Mouse (Mus musculus): ENCODE measurements around the gene Msln. TPM values are rescaled to one million over a fixed set of nuclear protein-coding genes. Genes with fewer than 3 reads are reported as not detected.

Gene Msln
- polyA plus RNA-seq, 1 experiment from 2014 or later = 0.27 TPM

GRCm38 (mm10) chr17:25716711-25717637 is 37.2 kb downstream of the Msln start, which contains the start of gene Gng13:
Gene Gng13, plus strand, starts transcription at chr17:25717171.
- 0 out of 2 replicates have a peak, but pooled peaks have one; percentile 25 for ATAC-seq (ENCODE audit: low FRiP score, low read depth)
- Histone ChIP-seq H3K4me1 (peaks cover 10% of the 10 kb centered on the region; the same call in 1 of the 2 replicates), H3K9ac (peak within 1 kb of the TSS; percentile 53; the same call in 1 of the 2 replicates), H3K9me3 (no peaks in the 10 kb centered on the region), H3K4me3 (peak within 1 kb of the TSS; percentile 33), H3K4me2 (replicated peaks) (peak within 1 kb of the TSS; percentile 71), H3K27me3 (replicated peaks) (peaks cover 36% of the 10 kb centered on the region), H3K27ac (no peak within 1 kb of the TSS), H3K36me3 (peaks cover 20% of the 10 kb centered on the region)
- WGBS = 2% methylated on average over 45 of the region's 45 CpGs

- WGBS = 5% methylated on average over 6 of the region's 6 CpGs
- H3K4me1 ChIP-seq = peaks cover 10% of the 10 kb centered on the region; the same call in 1 of the 2 replicates
- no peak for ATAC-seq (ENCODE audit: low FRiP score, low read depth)
These were observed 38.0 kb downstream of the Msln start for GRCm38 (mm10) chr17:25716130-25716529.

GRCm38 (mm10) chr17:25715627-25716026 is 38.6 kb downstream of the Msln start:
- no peak overlapping the region for H3K4me3 ChIP-seq
- ATAC-seq (ENCODE audit: low FRiP score, low read depth) = no peak
- H3K9me3 ChIP-seq = no peaks in the 10 kb centered on the region
- H3K4me1 ChIP-seq = peaks cover 10% of the 10 kb centered on the region; the same call in 1 of the 2 replicates
- H3K27ac ChIP-seq = no peak overlapping the region
- no peak overlapping the region for H3K9ac ChIP-seq
- 59% methylated on average over 3 of the region's 3 CpGs for WGBS
- H3K4me2 ChIP-seq (replicated peaks) = no peak overlapping the region
- H3K27me3 ChIP-seq (replicated peaks) = peaks cover 36% of the 10 kb centered on the region
- peaks cover 10% of the 10 kb centered on the region for H3K36me3 ChIP-seq

More at GRCm38 (mm10) chr17:25716130-25716529, 38.0 kb downstream of the Msln start:
- peaks cover 36% of the 10 kb centered on the region for H3K27me3 ChIP-seq (replicated peaks)
- no peak overlapping the region for H3K9ac ChIP-seq
- H3K36me3 ChIP-seq = peaks cover 15% of the 10 kb centered on the region
- H3K9me3 ChIP-seq = no peaks in the 10 kb centered on the region
- no peak overlapping the region for H3K4me2 ChIP-seq (replicated peaks)
- no peak overlapping the region for H3K4me3 ChIP-seq
- no peak overlapping the region for H3K27ac ChIP-seq

- H3K27me3 ChIP-seq (replicated peaks) = peaks cover 6% of the 10 kb centered on the region
- no peak overlapping the region for H3K4me3 ChIP-seq
- H3K4me2 ChIP-seq (replicated peaks) = no peak overlapping the region
- ATAC-seq (ENCODE audit: low FRiP score, low read depth) = no peak
- H3K4me1 ChIP-seq = no peaks in the 10 kb centered on the region
- H3K27ac ChIP-seq = no peak overlapping the region
- no peak overlapping the region for H3K9ac ChIP-seq
- H3K36me3 ChIP-seq = no peaks in the 10 kb centered on the region
- 82% methylated on average over 4 of the region's 4 CpGs for WGBS
- no peaks in the 10 kb centered on the region for H3K9me3 ChIP-seq
These were observed 43.0 kb downstream of the Msln start for GRCm38 (mm10) chr17:25711136-25711535.

GRCm38 (mm10) chr17:25709994-25710393 is 44.2 kb downstream of the Msln start:
- Histone ChIP-seq H3K9me3 (no peaks in the 10 kb centered on the region), H3K27ac (no peak overlapping the region), H3K9ac (no peak overlapping the region), H3K27me3 (replicated peaks) (no peaks in the 10 kb centered on the region; the same call in 1 of the 2 replicates), H3K4me2 (replicated peaks) (no peak overlapping the region), H3K36me3 (no peaks in the 10 kb centered on the region), H3K4me1 (no peaks in the 10 kb centered on the region), H3K4me3 (no peak overlapping the region)
- no peak for ATAC-seq (ENCODE audit: low FRiP score, low read depth)
- whole genome bisulfite sequencing = 97% methylated on average over 2 of the region's 2 CpGs

- no peaks in the 10 kb centered on the region for H3K27me3 ChIP-seq (replicated peaks)
- no peaks in the 10 kb centered on the region for H3K9me3 ChIP-seq
- H3K4me3 ChIP-seq = no peak overlapping the region
- no peak overlapping the region for H3K9ac ChIP-seq
- 61% methylated on average over 9 of the region's 9 CpGs for WGBS
- H3K36me3 ChIP-seq = no peaks in the 10 kb centered on the region
- no peaks in the 10 kb centered on the region for H3K4me1 ChIP-seq
- H3K4me2 ChIP-seq (replicated peaks) = no peak overlapping the region
- no peak for ATAC-seq (ENCODE audit: low FRiP score, low read depth)
- H3K27ac ChIP-seq = no peak overlapping the region
These were observed 53.2 kb downstream of the Msln start for GRCm38 (mm10) chr17:25700863-25701496.

Small RNA genes lying within 50 kb of the gene (microRNA-seq; reads per million reads assigned to microRNA genes)
- gene Gm25083 = not detected
- not detected for gene Mir6966

Other genes starting within 250 kb of the Msln start
- 8.1 and 9.5 TPM in 2 replicates for gene Sox8, start 183.7 kb downstream of the Msln start, polyA plus RNA-seq (2016; fragmentation: Nextera tagmentation; extraction: Ambion mirVana)
- 25.2 and 25.8 TPM in 2 replicates for gene Lmf1, start 175.3 kb downstream of the Msln start, polyA plus RNA-seq (2016; fragmentation: Nextera tagmentation; extraction: Ambion mirVana)
- 1.6 and 2.1 TPM in 2 replicates for gene Gng13, start 37.2 kb downstream of the Msln start, polyA plus RNA-seq (2016; fragmentation: Nextera tagmentation; extraction: Ambion mirVana)
- gene Chtf18, start 27.0 kb downstream of the Msln start, polyA plus RNA-seq (2016; fragmentation: Nextera tagmentation; extraction: Ambion mirVana) = 24.9 and 25.6 TPM in 2 replicates
- gene Rpusd1, start 26.7 kb downstream of the Msln start, polyA plus RNA-seq (2016; fragmentation: Nextera tagmentation; extraction: Ambion mirVana) = 20.5 and 22.1 TPM in 2 replicates
- gene Mslnl, start 18.3 kb downstream of the Msln start, polyA plus RNA-seq (2016; fragmentation: Nextera tagmentation; extraction: Ambion mirVana) = not detected in 2 replicates
- gene Narfl, start 19.4 kb upstream of the Msln start, polyA plus RNA-seq (2016; fragmentation: Nextera tagmentation; extraction: Ambion mirVana) = 25.5 and 29.2 TPM in 2 replicates
- gene Haghl, start 31.3 kb upstream of the Msln start, polyA plus RNA-seq (2016; fragmentation: Nextera tagmentation; extraction: Ambion mirVana) = 102 and 103 TPM in 2 replicates
- gene Ccdc78, start 32.2 kb upstream of the Msln start, polyA plus RNA-seq (2016; fragmentation: Nextera tagmentation; extraction: Ambion mirVana) = 0.33 and 0.57 TPM in 2 replicates
- 75.3 and 84.6 TPM in 2 replicates for gene Fam173a, start 38.5 kb upstream of the Msln start, polyA plus RNA-seq (2016; fragmentation: Nextera tagmentation; extraction: Ambion mirVana)
- gene AC134908.4, start 41.3 kb upstream of the Msln start, polyA plus RNA-seq (2016; fragmentation: Nextera tagmentation; extraction: Ambion mirVana) = 1.0 and 1.9 TPM in 2 replicates
- 80.7 and 92.0 TPM in 2 replicates for gene Metrn, start 42.8 kb upstream of the Msln start, polyA plus RNA-seq (2016; fragmentation: Nextera tagmentation; extraction: Ambion mirVana)
- 25.8 and 27.0 TPM in 2 replicates for gene Fbxl16, start 54.7 kb upstream of the Msln start, polyA plus RNA-seq (2016; fragmentation: Nextera tagmentation; extraction: Ambion mirVana)
- 27.6 and 28.6 TPM in 2 replicates for gene Wdr24, start 69.2 kb upstream of the Msln start, polyA plus RNA-seq (2016; fragmentation: Nextera tagmentation; extraction: Ambion mirVana)
- 67.7 and 72.6 TPM in 2 replicates for gene Jmjd8, start 74.5 kb upstream of the Msln start, polyA plus RNA-seq (2016; fragmentation: Nextera tagmentation; extraction: Ambion mirVana)
- 293 and 301 TPM in 2 replicates for gene Stub1, start 79.0 kb upstream of the Msln start, polyA plus RNA-seq (2016; fragmentation: Nextera tagmentation; extraction: Ambion mirVana)
- gene Rhbdl1, start 82.9 kb upstream of the Msln start, polyA plus RNA-seq (2016; fragmentation: Nextera tagmentation; extraction: Ambion mirVana) = 8.1 and 8.6 TPM in 2 replicates
- 3.9 and 4.8 TPM in 2 replicates for gene Gm20683, start 87.4 kb upstream of the Msln start, polyA plus RNA-seq (2016; fragmentation: Nextera tagmentation; extraction: Ambion mirVana)
- gene Rhot2, start 90.5 kb upstream of the Msln start, polyA plus RNA-seq (2016; fragmentation: Nextera tagmentation; extraction: Ambion mirVana) = 18.4 and 20.1 TPM in 2 replicates
- gene Wdr90, start 107.1 kb upstream of the Msln start, polyA plus RNA-seq (2016; fragmentation: Nextera tagmentation; extraction: Ambion mirVana) = 23.6 and 24.9 TPM in 2 replicates
- gene Mcrip2, start 114.4 kb upstream of the Msln start, polyA plus RNA-seq (2016; fragmentation: Nextera tagmentation; extraction: Ambion mirVana) = 6.8 and 7.2 TPM in 2 replicates
- 52.0 and 56.9 TPM in 2 replicates for gene Mettl26, start 120.7 kb upstream of the Msln start, polyA plus RNA-seq (2016; fragmentation: Nextera tagmentation; extraction: Ambion mirVana)
- 0.63 and 0.86 TPM in 2 replicates for gene Wfikkn1, start 126.5 kb upstream of the Msln start, polyA plus RNA-seq (2016; fragmentation: Nextera tagmentation; extraction: Ambion mirVana)
- 47.7 and 49.3 TPM in 2 replicates for gene Rab40c, start 165.3 kb upstream of the Msln start, polyA plus RNA-seq (2016; fragmentation: Nextera tagmentation; extraction: Ambion mirVana)
- gene Pigq, start 190.6 kb upstream of the Msln start, polyA plus RNA-seq (2016; fragmentation: Nextera tagmentation; extraction: Ambion mirVana) = 54.7 and 57.3 TPM in 2 replicates
- 0.11 and 0.14 TPM in 2 replicates for gene Nhlrc4, start 190.6 kb upstream of the Msln start, polyA plus RNA-seq (2016; fragmentation: Nextera tagmentation; extraction: Ambion mirVana)
- gene A930017K11Rik, start 198.2 kb upstream of the Msln start, polyA plus RNA-seq (2016; fragmentation: Nextera tagmentation; extraction: Ambion mirVana) = 0.08 TPM in 2 replicates
- 28.2 and 31.5 TPM in 2 replicates for gene Capn15, start 231.4 kb upstream of the Msln start, polyA plus RNA-seq (2016; fragmentation: Nextera tagmentation; extraction: Ambion mirVana)